8 mouse cellular contexts compared by ENCODE assay signal in genomic region chr1:161035786-161036404, GRCm38 (mm10). TPM values are rescaled to one million over a fixed set of nuclear protein-coding genes. Genes with fewer than 3 reads are reported as not detected.
DNase-seq lines count a peak whose midpoint lies in the region; ATAC-seq and TF ChIP-seq lines count a peak whose summit lies in the region.

No protein-coding gene starts in this region.

- H3K27ac ChIP-seq in layer of hippocampus, adult 2 months, result peak overlapping the region; percentile 98
- peak overlapping the region; percentile 92 for H3K27ac ChIP-seq in forebrain, embryonic 15.5 days (replicated peaks)
- peak overlapping the region; percentile 74 for H3K27ac ChIP-seq in limb, embryonic 11.5 days (replicated peaks; ENCODE audit: low read depth, low read length)
- peak overlapping the region; percentile 89 for H3K27ac ChIP-seq in midbrain, embryonic 16.5 days (ENCODE audit: low read length)

- peaks cover 47% of the 10 kb centered on the region for H3K36me3 ChIP-seq in forebrain, embryonic 15.5 days
- H3K36me3 ChIP-seq in limb, embryonic 11.5 days (ENCODE audit: control insufficient read depth, insufficient read depth, low read length), result peaks cover 6% of the 10 kb centered on the region; the same call in 1 of the 2 replicates
- peaks cover 22% of the 10 kb centered on the region for H3K36me3 ChIP-seq in midbrain, embryonic 16.5 days (ENCODE audit: control insufficient read depth, insufficient read depth, low read length)

- peaks cover 34% of the 10 kb centered on the region for H3K4me1 ChIP-seq in forebrain, embryonic 15.5 days
- H3K4me1 ChIP-seq in limb, embryonic 11.5 days (ENCODE audit: control insufficient read depth, insufficient read depth, low read length), result no peaks in the 10 kb centered on the region; the same call in 1 of the 2 replicates
- peaks cover 27% of the 10 kb centered on the region for H3K4me1 ChIP-seq in midbrain, embryonic 16.5 days (ENCODE audit: control insufficient read depth, insufficient read depth, low read length)

- no peak for TF ChIP-seq CTCF in layer of hippocampus, adult 2 months (conservative IDR thresholded peaks at IDR 0.05)

- ATAC-seq in forebrain, embryonic 15.5 days (replicated peaks), result no peak
- no peak for ATAC-seq in limb, embryonic 11.5 days (ENCODE audit: insufficient number of reproducible peaks, low FRiP score, low TSS enrichment, low read depth)
- no peak for ATAC-seq in midbrain, embryonic 16.5 days

- no peaks in the 10 kb centered on the region for H3K9me3 ChIP-seq in forebrain, embryonic 15.5 days
- H3K9me3 ChIP-seq in limb, embryonic 11.5 days (ENCODE audit: control insufficient read depth, low read length), result no peaks in the 10 kb centered on the region
- H3K9me3 ChIP-seq in midbrain, embryonic 16.5 days (replicated peaks; ENCODE audit: control insufficient read depth, low read length, poor library complexity, severe bottlenecking), result no peaks in the 10 kb centered on the region

- peak overlapping the region; percentile 90 for H3K9ac ChIP-seq in forebrain, embryonic 15.5 days (replicated peaks)
- H3K9ac ChIP-seq in limb, embryonic 11.5 days (ENCODE audit: low read length), result peak overlapping the region; percentile 94
- peak overlapping the region; percentile 86 for H3K9ac ChIP-seq in midbrain, embryonic 16.5 days (ENCODE audit: low read depth, low read length)

- peak overlapping the region; percentile 79 for H3K4me2 ChIP-seq in forebrain, embryonic 15.5 days (replicated peaks)
- peak overlapping the region; percentile 78 for H3K4me2 ChIP-seq in limb, embryonic 11.5 days (ENCODE audit: low read depth, severe bottlenecking)
- peak overlapping the region; percentile 84 for H3K4me2 ChIP-seq in midbrain, embryonic 16.5 days (ENCODE audit: low read length)

- H3K4me3 ChIP-seq in layer of hippocampus, adult 2 months, result peak overlapping the region; percentile 92
- peak overlapping the region; percentile 76 for H3K4me3 ChIP-seq in forebrain, embryonic 15.5 days
- peak overlapping the region; percentile 83 for H3K4me3 ChIP-seq in limb, embryonic 11.5 days (ENCODE audit: low read depth, low read length)
- H3K4me3 ChIP-seq in midbrain, embryonic 16.5 days (ENCODE audit: low read depth, low read length), result peak overlapping the region; percentile 67

- DNase-seq in layer of hippocampus, adult 2 months (ENCODE audit: low spot score in 2 of 2), result peak in 1 of 2 experiments; percentile 4
- DNase-seq in layer of hippocampus, adult 9-11 months, result no peak
- peak; percentile 49 for DNase-seq in brain, adult 2 months (ENCODE audit: low read depth, low spot score)
- peak; percentile 48 for DNase-seq in limb, embryonic 11.5 days (ENCODE audit: low spot score)
- no peak for DNase-seq in gastrocnemius, postnatal 4 days (ENCODE audit: low spot score in 2 of 2)
- DNase-seq in ovary, adult 18-20 months (ENCODE audit: low spot score), result no peak

- no peaks in the 10 kb centered on the region for H3K27me3 ChIP-seq in forebrain, embryonic 15.5 days
- no peaks in the 10 kb centered on the region for H3K27me3 ChIP-seq in limb, embryonic 11.5 days (ENCODE audit: control insufficient read depth, insufficient read depth, low read length)
- H3K27me3 ChIP-seq in midbrain, embryonic 16.5 days (ENCODE audit: control insufficient read depth, insufficient read depth, low read depth, low read length), result no peaks in the 10 kb centered on the region

- 0% methylated on average over 6 of the region's 6 CpGs for WGBS in forebrain, embryonic 15.5 days
- WGBS in limb, embryonic 11.5 days, result 0% methylated on average over 6 of the region's 6 CpGs
- 0% methylated on average over 6 of the region's 6 CpGs for WGBS in midbrain, embryonic 16.5 days

RNA-seq across cellular contexts. Expression of gene Zbtb37, which starts 1.2 kb away (rescaled TPM):
- 10 to 100 TPM; 17.5 to 20.1 TPM for total RNA-seq in layer of hippocampus, adult 2 months (2021)
- 15.1 and 16.4 TPM in 2 replicates for polyA plus RNA-seq in forebrain, embryonic 15.5 days (2015; fragmentation: Nextera tagmentation; extraction: Ambion mirVana)
- polyA plus RNA-seq in limb, embryonic 11.5 days (2014; fragmentation: Nextera tagmentation; extraction: Ambion mirVana), result 9.3 and 11.5 TPM in 2 replicates
- polyA plus RNA-seq in midbrain, embryonic 16.5 days (2015; fragmentation: Nextera tagmentation; extraction: Ambion mirVana), result 14.0 and 15.8 TPM in 2 replicates
- 10 to 100 TPM; 14.2 to 15.6 TPM for total RNA-seq in gastrocnemius, postnatal 4 days (2021)

RNA-seq across cellular contexts. Expression of gene Dars2, which starts 34.6 kb away (rescaled TPM):
- 10 to 100 TPM; 24.1 to 25.0 TPM for total RNA-seq in layer of hippocampus, adult 2 months (2021)
- polyA plus RNA-seq in forebrain, embryonic 15.5 days (2015; fragmentation: Nextera tagmentation; extraction: Ambion mirVana), result 33.6 and 34.6 TPM in 2 replicates
- polyA plus RNA-seq in limb, embryonic 11.5 days (2014; fragmentation: Nextera tagmentation; extraction: Ambion mirVana), result 48.0 and 51.6 TPM in 2 replicates
- 24.2 and 25.5 TPM in 2 replicates for polyA plus RNA-seq in midbrain, embryonic 16.5 days (2015; fragmentation: Nextera tagmentation; extraction: Ambion mirVana)
- total RNA-seq in gastrocnemius, postnatal 4 days (2021), result 10 to 100 TPM; 13.9 to 15.3 TPM

RNA-seq across cellular contexts. Expression of gene Cenpl, which starts 34.6 kb away (rescaled TPM):
- total RNA-seq in layer of hippocampus, adult 2 months (2021), result 1 to 10 TPM; 1.3 to 1.8 TPM
- polyA plus RNA-seq in forebrain, embryonic 15.5 days (2015; fragmentation: Nextera tagmentation; extraction: Ambion mirVana), result 20.4 and 22.1 TPM in 2 replicates
- polyA plus RNA-seq in limb, embryonic 11.5 days (2014; fragmentation: Nextera tagmentation; extraction: Ambion mirVana), result 41.7 and 44.8 TPM in 2 replicates
- 10.1 and 11.4 TPM in 2 replicates for polyA plus RNA-seq in midbrain, embryonic 16.5 days (2015; fragmentation: Nextera tagmentation; extraction: Ambion mirVana)
- 1 to 10 TPM; 4.9 to 5.2 TPM for total RNA-seq in gastrocnemius, postnatal 4 days (2021)

RNA-seq across cellular contexts. Expression of gene Serpinc1, which starts 57.5 kb away (rescaled TPM):
- under 1 TPM; 0.44 to 0.49 TPM for total RNA-seq in layer of hippocampus, adult 2 months (2021)
- polyA plus RNA-seq in forebrain, embryonic 15.5 days (2015; fragmentation: Nextera tagmentation; extraction: Ambion mirVana), result 3.8 and 4.4 TPM in 2 replicates
- 1.4 and 2.0 TPM in 2 replicates for polyA plus RNA-seq in limb, embryonic 11.5 days (2014; fragmentation: Nextera tagmentation; extraction: Ambion mirVana)
- polyA plus RNA-seq in midbrain, embryonic 16.5 days (2015; fragmentation: Nextera tagmentation; extraction: Ambion mirVana), result 3.3 and 4.5 TPM in 2 replicates
- total RNA-seq in gastrocnemius, postnatal 4 days (2021), result 1 to 10 TPM; 1.2 to 3.9 TPM

Comparison
In these comparisons a context has a peak if more than half of its experiments do, and no peak if none do; other contexts are left out.
1. DNase-seq: peak in brain, adult 2 months (single experiment) and limb, embryonic 11.5 days (single experiment); none in layer of hippocampus, adult 9-11 months (single experiment), gastrocnemius, postnatal 4 days (0 of 2) and ovary, adult 18-20 months (single experiment).
2. Peak in every context shown above with its lines, with median percentiles within 50 percentile points of each other: H3K27ac ChIP-seq, H3K4me3 ChIP-seq, H3K4me2 ChIP-seq and H3K9ac ChIP-seq.